Comparison of ENCODE assay signal across 9 mouse cellular contexts in the genomic region with DNA sequence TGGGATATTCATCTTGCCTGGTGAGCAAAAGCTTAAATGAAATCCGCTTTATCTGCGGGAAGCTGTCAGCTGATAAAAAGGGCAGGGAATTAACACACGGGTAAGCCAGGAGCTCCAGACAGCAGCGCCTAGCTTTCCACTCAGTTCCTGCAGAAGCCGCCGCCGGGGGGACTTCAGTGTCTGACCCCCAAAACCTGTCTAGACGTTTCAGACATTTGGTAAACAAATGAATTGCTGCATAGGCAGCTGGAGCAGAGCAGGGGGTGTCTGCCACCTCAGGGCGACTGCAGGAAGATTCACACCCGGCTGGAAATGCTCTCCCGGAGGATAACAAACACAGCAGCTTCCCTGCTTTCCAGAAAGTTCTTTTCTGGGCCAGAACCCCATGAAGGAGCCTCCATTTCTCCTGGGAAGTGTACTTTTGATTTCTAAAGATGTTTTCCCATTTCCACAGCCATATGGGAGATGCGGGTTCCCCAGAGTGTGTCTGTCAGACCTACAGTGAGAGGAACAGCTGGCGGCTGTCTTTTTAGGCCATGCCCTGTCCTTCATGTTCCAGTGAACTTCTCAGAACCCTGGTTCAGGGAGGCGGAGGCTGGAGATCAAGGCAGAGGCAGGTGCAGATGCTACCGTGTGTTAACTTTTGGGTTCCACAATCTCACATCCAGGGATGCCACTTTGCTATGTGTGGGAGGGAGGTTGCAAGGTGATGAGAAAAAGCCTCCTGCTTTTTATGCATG. TPM values are rescaled to one million over a fixed set of nuclear protein-coding genes. Genes with fewer than 3 reads are reported as not detected.
DNase-seq lines count a peak whose midpoint lies in the region; ATAC-seq lines count a peak whose summit lies in the region.
"Had no signal": no experiment of that assay in that cellular context is flagged by ENCODE, and none has a peak within 500 bp of the region (broad histone marks: within the 10 kb centered on the region; RNA-seq: fewer than 3 reads in every experiment).

No protein-coding gene starts in this region.

- peak; percentile 4 for DNase-seq in adrenal gland, adult 2 months
- DNase-seq in adrenal gland, adult 8-10 months = no peak
- no peak for DNase-seq in neural tube, embryonic 10.5 days (ENCODE audit: extremely low spot score, low spot score)
- DNase-seq in kidney, postnatal 10 days = peak; percentile 65
- peak; percentile 56 for DNase-seq in retina, embryonic 14.5 days (ENCODE audit: low spot score)
- DNase-seq in liver, embryonic 11.5 days (ENCODE audit: low spot score) = no peak
- DNase-seq in ovary, adult 18-20 months (ENCODE audit: low spot score) = no peak

- WGBS in neural tube, embryonic 13.5 days = 22% methylated on average over 15 of the region's 15 CpGs
- 27% methylated on average over 15 of the region's 15 CpGs for WGBS in liver, embryonic 11.5 days

- H3K27ac ChIP-seq in neural tube, embryonic 13.5 days (replicated peaks) = peak overlapping the region; percentile 62
- H3K27ac ChIP-seq in liver, embryonic 11.5 days (ENCODE audit: low read depth, low read length) = no peak overlapping the region

- ATAC-seq in neural tube, embryonic 13.5 days (ENCODE audit: low read depth) = no peak
- no peak for ATAC-seq in liver, embryonic 11.5 days (replicated peaks; ENCODE audit: low FRiP score)

- peak overlapping the region; percentile 34; the same call in 1 of the 2 replicates for H3K9ac ChIP-seq in neural tube, embryonic 13.5 days
- H3K9ac ChIP-seq in liver, embryonic 11.5 days (ENCODE audit: low read depth, low read length) = no peak overlapping the region

- H3K4me1 ChIP-seq in neural tube, embryonic 13.5 days (replicated peaks) = peaks cover 48% of the 10 kb centered on the region
- peaks cover 13% of the 10 kb centered on the region for H3K4me1 ChIP-seq in liver, embryonic 11.5 days (replicated peaks; ENCODE audit: control insufficient read depth, insufficient read depth, low read length)

- no peak overlapping the region for H3K4me3 ChIP-seq in neural tube, embryonic 13.5 days
- no peak overlapping the region for H3K4me3 ChIP-seq in liver, embryonic 11.5 days (ENCODE audit: low read depth, low read length)
- H3K4me3 ChIP-seq: erythroblast, embryonic 14.5 days had no signal

- no peaks in the 10 kb centered on the region for H3K36me3 ChIP-seq in neural tube, embryonic 13.5 days
- no peaks in the 10 kb centered on the region for H3K36me3 ChIP-seq in liver, embryonic 11.5 days (ENCODE audit: control insufficient read depth, insufficient read depth, low read length)

- H3K4me2 ChIP-seq in neural tube, embryonic 13.5 days = no peak overlapping the region
- no peak overlapping the region for H3K4me2 ChIP-seq in liver, embryonic 11.5 days

- H3K9me3 ChIP-seq in neural tube, embryonic 13.5 days = no peaks in the 10 kb centered on the region
- H3K9me3 ChIP-seq in liver, embryonic 11.5 days (ENCODE audit: control insufficient read depth, low read length) = no peaks in the 10 kb centered on the region

- H3K27me3 ChIP-seq in neural tube, embryonic 13.5 days = peaks cover 2% of the 10 kb centered on the region; the same call in 1 of the 2 replicates
- H3K27me3 ChIP-seq in liver, embryonic 11.5 days (replicated peaks; ENCODE audit: control insufficient read depth, insufficient read depth, low read length) = peaks cover 20% of the 10 kb centered on the region

RNA-seq across cellular contexts. Expression of a gene that starts 58.7 kb away (rescaled TPM):
- 10 to 100 TPM; 67.5 to 90.3 TPM for total RNA-seq in adrenal gland, adult 2 months (2021)
- 90.3 and 91.4 TPM in 2 replicates for polyA plus RNA-seq in adrenal gland, adult 2 months (2012; rRNA removed)
- total RNA-seq in adrenal gland, adult 8-10 months (2022) = 10 to 100 TPM; 29.4 to 57.0 (median 38.3) TPM
- 5.2 and 6.0 TPM in 2 replicates for polyA plus RNA-seq in neural tube, embryonic 13.5 days (2015; fragmentation: Nextera tagmentation; extraction: Ambion mirVana)
- polyA plus RNA-seq in liver, embryonic 11.5 days (2014; fragmentation: Nextera tagmentation; extraction: Ambion mirVana) = 0.95 and 1.2 TPM in 2 replicates

Comparison
In these comparisons a context has a peak if more than half of its experiments do, and no peak if none do; other contexts are left out.
1. DNase-seq: peak in adrenal gland, adult 2 months (single experiment), kidney, postnatal 10 days (single experiment) and retina, embryonic 14.5 days (single experiment); none in adrenal gland, adult 8-10 months (single experiment), neural tube, embryonic 10.5 days (single experiment), liver, embryonic 11.5 days (single experiment) and ovary, adult 18-20 months (single experiment).
2. RNA of a gene that starts 58.7 kb away (polyA plus RNA-seq): 90.3 to 91.4 TPM in adrenal gland, adult 2 months; 5.2 to 6.0 TPM in neural tube, embryonic 13.5 days and 0.95 to 1.2 TPM in liver, embryonic 11.5 days; every median in the first group is over 10 times any median in the second.